Mouse (Mus musculus) large intestine, adult 2 months (tissue): ENCODE data around the gene Ino80b. TPM values are rescaled to one million over a fixed set of nuclear protein-coding genes. Genes with fewer than 3 reads are reported as not detected.
"Not testable (repeated sequence)": the region's sequence is repeated elsewhere in the genome, so short reads cannot be mapped to it uniquely, and the experiment has no call there.

ENCODE experiments used
- DNase-seq: peaks from one replicate; pipeline ENCODE4 v3.0.0-alpha.2; 2012; ENCODE audit warnings: low read depth, low spot score
- WGBS: fragments of 180-500 bp; shearing (Covaris S2); methylation state at CpG from one replicate; pipeline ENCODE4 v1.1.7; 2018; 5-methylcytosine and 5-hydroxymethylcytosine counted together
- polyA plus RNA-seq: library from polyadenylated mRNA; depleted of rRNA; stranded (reverse); fragments of >200 nt; gene quantifications from 2 replicates; pipeline ENCODE4 v1.2.3, GENCODE M21; 2012; rRNA removed

Gene Ino80b
- 14.6 and 15.6 TPM in 2 replicates for polyA plus RNA-seq

DNA sequence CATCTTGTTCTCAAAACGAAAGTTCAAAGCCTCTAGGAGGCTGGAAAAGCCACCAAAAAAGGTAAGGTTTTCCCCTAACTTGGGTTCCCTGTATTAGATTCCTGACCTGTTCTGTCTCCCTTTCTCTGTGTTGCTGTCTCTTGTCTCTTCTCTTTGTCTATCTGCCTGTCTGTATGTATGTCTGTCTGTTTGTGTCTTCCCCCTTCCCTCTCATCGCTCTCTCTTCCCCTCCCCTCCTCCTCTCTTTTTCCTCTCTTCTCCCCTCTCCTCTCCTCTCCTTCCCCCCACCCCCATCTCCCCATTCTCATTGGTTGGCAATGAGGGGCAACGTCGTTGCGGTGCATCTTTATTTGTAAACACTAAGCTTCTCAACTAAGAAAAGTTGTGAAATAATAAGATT is at the start of gene Ino80b:
Gene Ino80b (minus strand): TSS at position 101 of the 400 bp plus-strand sequence.
- no peak for DNase-seq
- 25% methylated on average over 5 of the region's 5 CpGs for WGBS

DNA sequence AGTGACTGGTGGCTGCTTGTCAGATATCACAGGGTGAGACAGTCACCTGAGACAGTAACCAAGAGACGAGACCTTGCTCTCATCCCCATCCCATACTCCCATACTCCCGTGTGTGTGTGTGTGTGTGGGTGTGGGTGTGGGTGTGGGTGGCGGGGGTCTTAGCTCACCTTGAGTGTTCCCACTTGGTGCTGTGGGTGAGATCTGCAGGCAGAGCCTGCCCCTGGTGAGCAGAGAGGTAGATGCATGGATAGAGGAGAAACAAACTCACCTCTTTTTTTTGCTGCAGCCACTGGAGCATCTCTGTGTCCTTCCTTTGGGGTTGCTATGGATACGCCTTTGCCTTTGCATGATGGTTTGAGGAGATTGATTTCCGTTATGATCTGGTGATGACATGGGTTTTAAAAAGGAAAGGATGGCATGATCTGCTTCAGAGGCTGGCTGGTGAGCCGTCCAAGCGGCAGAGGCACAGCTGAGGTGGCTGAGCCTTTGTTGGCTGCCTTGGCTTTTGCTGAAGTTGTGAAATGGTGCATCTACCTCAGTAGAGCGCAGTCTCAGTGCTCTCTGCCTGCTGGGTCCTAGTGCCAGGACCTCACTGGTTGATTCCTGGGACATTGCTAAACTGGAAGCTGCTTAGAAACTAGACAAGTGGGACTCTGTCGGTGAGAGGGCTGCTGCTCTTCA is 47.1 kb upstream of the Ino80b start:
- DNase-seq: no peak
- WGBS: 72% methylated on average over 9 of the region's 9 CpGs

DNA sequence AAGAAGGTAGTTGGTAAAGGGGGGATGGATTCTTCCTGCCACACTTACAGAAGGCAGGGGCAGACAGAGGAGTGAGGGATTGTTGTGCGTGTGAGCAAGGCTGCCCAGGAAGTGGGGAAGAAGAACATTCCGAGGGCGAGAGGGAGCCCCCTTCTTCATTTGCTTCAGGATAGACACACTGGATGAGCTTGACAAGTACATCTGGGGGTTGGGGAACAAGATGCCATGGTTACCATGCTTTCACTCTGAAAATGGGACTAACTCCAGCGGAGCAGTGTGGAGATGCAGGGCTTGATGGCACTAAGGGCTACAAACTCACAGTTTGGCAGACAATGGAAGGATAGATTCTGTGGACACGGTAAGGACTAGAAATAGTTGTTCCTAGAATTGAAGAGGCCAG is 45.8 kb upstream of the Ino80b start:
- DNase-seq: no peak
- 89% methylated on average over 5 of the region's 5 CpGs for WGBS

DNA sequence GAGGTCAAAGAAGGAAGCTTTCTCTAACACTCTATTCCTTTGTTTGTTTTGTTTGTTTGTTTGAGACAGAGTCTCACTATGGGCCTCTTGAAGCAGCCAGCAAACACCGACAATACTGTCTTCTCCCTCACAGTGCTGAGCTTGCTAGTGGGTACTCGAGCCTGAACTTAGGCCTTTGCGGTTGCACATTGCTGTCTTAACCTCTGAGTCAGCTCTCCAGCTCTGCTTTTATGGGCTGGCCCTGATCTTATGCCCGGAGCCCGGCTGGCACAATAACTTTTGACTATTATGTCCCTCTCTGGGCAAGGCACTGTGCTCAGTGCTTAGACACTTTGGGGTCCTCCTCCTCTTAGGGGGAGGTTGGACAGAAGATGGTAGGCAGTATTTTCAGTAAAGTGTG is 44.6 kb upstream of the Ino80b start:
- DNase-seq: no peak
- 31% methylated on average over 5 of the region's 5 CpGs for WGBS

DNA sequence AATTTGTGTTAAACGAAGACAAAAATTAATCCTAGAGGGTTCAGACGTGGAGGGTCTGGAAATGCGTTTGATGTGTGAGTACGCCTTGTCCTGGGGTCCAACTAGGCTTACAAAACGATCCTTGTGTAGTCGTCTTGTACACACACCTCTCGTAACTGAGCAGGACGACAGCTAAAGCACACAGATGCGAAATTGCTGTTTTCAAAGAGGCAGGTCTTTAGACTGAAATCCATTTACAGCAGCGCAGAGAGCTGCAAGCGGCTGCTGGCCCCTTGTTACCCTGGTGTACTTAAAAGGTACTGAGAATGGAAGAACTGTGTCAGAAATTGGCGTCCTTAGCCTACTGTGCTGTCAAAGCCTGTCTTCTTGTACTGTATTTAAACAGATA is 41.0 kb upstream of the Ino80b start:
- no peak for DNase-seq
- WGBS: under 1% methylated on average over 12 of the region's 12 CpGs

DNA sequence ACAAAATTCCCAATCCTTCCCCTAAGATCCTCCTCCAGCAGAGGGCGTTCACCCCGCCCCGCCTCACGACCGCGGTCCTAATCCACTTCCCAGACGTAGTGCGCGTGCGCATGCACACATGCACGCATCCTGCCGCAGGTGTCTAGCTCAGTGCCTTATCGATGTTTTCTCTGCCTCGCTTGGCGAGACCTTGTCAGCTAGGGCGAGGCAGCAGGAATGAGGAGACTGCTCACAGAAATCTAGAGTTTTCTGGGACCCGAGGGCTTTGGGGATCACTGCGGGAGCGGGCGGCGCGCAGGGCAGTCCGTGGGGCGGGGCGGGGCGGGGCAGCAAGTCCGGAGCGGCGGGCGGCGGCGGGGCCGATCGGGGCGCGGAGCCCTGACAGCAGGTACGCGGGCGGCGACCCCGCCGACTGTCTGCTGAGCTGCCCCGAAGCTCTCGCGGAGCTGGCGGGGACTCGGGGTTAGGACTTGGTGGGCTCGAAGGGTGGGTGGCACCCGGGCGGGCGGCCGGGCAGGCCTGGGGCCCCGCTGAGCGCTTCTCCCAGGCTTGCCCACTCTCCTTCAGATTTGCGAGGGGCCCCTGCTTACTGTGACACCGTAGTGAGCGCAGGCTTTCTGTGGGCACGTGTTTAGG is 40.5 kb upstream of the Ino80b start, which contains the start of gene Dctn1:
Gene Dctn1 (plus strand): TSS at position 314 of the 636 bp plus-strand sequence.
- WGBS: under 1% methylated on average over 58 of the region's 58 CpGs
- peak; percentile 82 for DNase-seq

DNA sequence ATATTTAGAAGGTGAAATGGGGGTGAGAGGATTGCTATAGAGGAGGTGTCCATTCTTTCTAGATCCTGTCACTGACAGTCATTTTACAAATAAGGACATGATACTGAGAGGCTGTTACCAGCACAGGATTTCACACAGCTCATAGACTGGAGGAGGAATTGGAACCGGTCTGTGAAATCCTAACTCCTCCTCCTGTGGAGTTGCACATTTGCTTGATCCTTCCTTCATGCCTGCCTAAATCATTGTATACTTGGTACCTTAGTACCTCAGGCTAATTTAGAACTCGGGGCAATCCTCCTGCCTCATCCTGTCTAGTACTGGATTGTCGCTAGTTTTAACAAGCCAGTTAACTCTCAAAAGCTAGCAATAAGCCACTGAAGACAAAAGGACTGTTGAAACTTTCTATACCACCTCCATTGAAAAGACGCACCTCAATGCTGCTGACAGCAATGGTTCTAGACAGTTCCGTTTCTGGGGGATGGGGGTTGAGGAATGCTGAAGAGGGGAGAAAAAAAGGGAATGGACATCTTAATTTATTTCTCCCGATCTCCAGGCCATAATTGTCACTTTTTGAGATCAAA is 39.9 kb upstream of the Ino80b start:
- under 1% methylated on average over 6 of the region's 6 CpGs for WGBS
- DNase-seq: no peak

DNA sequence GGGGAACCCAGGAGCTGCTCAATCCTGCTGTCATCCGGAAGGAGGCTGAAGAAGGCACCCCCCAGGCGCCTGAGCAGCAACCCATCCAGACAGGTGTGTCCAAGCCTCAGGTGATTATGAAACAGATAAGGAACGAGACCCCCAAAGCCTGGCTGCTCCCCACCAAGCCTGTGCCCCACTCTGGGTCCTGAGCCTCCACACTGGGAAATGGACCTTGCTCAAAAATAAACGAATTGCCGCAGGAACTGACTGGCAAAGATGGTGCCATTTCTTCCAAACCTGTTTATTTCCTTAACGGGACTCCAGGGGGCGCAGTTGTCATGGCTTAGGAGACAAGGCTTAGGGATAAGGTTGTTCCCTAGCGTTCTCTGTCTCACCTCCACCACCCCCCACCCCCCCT is 37.5 kb upstream of the Ino80b start:
- under 1% methylated on average over 8 of the region's 8 CpGs for WGBS

DNA sequence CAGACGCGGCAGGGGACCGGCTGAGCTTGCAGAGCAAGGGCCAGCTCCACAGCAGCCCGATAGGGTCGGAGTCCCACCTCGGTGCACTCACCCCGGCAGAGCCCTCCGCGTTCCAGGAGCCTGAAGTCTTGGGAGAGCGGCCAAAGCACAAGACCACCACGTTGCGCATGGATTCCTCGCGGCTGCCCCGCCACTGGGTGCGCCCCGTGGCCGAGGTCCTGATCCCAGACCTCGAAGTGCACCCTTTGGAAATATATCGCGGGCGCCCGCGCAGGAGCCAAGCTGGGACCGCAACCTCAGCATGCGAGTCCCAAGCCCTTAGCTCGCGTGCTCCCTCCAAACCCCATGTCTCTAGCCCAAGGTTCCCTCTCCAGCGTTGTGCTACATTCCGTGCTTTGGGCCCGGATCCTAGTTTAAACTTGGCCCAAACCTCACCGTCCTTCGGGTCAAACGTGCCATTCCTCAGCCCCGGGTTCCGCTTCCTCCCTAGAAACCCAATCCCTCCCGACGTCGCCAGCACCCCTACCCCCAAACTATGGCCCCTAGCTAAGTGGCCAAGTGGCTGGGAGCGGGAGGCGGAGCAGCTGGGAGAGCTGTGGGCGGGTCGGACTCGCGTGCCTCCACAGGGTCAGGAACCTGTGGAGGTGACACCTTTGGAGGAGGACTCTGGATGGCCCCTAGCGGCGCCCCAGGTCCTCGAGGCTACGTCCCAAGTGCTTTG is 36.9 kb upstream of the Ino80b start:
- WGBS: under 1% methylated on average over 49 of the region's 49 CpGs
- DNase-seq: no peak

More for the DNA sequence above, 37.5 kb upstream of the Ino80b start:
- peak; percentile 81 for DNase-seq

DNA sequence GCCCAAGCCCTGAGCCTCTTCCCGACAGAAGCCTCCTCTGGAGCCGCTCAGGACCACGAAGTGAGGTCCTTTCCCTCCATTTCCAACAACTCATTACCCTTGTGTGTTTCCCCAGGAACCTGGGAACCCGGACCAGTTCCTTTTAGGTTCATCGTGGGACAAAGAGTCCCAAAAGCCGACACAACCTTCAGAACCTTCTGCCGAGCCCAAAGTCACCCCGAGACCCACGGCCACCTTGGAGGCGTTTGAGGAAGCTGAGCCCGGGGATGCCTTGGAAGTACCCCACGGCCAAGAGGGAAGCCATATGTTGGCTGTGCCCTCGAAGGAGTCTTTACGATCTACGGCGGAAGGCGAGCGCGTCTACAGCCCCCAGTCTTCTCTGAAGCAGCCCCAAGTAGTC is 36.2 kb upstream of the Ino80b start:
- 33% methylated on average over 19 of the region's 19 CpGs for WGBS
- DNase-seq: no peak

DNA sequence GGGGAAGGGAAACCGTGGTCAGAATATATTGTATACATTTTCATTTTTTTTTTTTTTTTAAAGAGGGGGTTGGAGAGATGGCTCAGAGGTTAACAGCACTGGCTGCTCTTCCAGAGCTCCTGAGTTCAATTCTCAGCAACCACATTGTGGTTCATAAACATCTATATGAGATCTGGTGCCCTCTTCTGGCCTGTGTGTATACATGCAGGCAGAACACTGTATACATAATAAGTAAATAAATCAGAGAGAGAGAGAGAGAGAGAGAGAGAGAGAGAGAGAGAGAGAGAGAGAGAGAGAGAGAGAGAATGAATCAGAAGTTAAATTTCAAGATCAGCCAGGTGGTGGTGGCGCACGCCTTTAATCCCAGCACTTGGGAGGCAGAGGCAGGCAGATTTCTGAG is 34.2 kb upstream of the Ino80b start:
- 14% methylated on average over 3 of the region's 3 CpGs for WGBS
- DNase-seq: not testable (repeated sequence)

DNA sequence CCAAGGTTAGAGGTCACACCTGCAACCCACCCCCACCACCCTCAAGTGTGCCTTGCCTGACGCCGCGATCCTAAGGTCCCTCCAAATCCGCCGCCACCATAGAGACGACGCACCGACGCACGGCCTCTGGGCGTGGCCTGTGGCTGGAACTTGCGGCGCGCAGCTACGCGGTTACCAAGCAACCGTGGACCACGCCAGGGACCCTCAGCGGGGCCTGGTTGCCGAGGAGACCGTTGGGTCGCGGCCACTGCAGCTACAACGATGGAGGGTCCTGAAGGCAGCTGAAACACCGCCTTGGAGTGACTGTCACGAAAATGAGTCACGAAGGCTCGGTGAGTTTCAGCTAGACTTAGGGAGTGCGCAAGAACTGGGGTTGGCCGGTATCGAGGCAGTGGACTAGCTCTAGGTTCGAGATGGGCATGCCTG is 31.0 kb upstream of the Ino80b start, which contains the start of the genes Wdr54 and 1700003E16Rik:
Gene Wdr54 (minus strand): TSS at position 139 of the 426 bp plus-strand sequence.
Gene 1700003E16Rik (plus strand): TSS at position 146 of the 426 bp plus-strand sequence.
- 2% methylated on average over 32 of the region's 32 CpGs for WGBS
- DNase-seq: no peak

DNA sequence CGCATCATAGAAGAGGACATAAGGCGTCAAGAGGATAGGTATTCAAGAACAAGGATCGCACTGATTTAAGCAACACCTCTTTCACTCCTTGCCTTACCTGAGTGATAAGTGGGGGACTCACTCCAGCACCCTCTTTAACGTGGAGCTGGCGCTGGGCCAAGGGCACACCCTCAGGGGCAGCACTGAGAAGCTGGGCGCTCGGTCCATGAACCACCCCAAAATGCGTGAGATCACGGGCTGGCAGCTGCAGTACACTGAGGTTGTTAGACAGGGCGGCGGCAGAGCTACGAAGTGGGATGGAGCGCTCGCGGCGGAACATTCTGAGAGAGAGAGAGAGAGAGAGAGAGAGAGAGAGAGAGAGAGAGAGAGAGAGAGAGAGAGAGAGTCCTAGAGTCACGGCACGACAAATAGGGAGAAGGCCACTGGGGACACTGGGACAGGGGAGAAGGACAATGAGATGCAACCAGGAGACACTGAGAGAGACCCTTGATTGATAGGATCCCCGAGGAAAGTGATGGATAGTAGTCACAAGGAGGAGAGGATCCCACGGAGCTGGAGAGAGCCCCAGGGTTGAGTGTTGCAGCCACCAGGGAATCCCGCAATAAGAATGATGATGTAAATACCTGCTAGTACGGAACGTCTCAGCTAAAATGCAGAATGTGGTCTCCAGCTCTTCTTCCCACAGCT is 30.5 kb upstream of the Ino80b start:
- 8% methylated on average over 23 of the region's 23 CpGs for WGBS

DNA sequence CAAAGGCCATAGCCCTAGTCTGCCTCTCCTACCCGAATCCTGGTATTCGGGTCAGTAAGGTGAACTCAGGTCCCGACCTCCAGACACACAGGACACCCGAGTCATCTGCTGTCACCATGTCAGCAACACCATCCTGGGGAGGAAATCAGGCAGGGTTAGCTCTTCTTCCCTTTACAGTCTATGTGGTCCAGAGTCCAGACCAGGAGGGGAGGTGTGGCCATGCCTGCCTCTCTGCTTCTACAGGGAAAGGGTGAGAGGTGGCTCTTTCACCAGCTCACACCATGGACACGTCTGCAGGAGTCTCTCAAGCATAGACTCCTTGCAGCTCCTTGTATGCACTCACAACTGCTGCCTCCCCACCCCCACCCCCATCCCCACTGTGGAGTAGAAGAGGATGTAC is 28.3 kb upstream of the Ino80b start:
- 47% methylated on average over 5 of the region's 5 CpGs for WGBS
- DNase-seq: no peak

More for the DNA sequence above, 30.5 kb upstream of the Ino80b start:
- DNase-seq: no peak

DNA sequence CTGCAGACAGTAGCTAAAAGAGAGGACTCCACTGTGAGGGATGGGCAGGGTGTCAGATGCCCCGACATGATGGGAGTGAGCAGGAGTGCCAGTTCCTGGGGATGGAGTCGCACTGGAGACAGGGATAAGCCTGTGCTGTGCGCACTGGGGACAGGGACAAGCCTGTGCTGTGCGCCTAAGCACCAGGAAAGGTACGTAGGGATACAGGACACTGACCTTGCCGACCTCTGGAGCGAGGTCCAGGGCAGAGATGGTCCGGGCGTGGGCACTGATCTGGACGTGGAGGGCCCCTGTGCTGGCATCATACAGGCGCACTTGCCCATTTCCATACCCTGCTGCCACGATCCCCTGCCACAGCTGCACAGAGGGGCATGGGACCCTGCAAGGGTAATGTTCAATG is 27.8 kb upstream of the Ino80b start:
- DNase-seq: no peak
- 78% methylated on average over 12 of the region's 12 CpGs for WGBS

DNA sequence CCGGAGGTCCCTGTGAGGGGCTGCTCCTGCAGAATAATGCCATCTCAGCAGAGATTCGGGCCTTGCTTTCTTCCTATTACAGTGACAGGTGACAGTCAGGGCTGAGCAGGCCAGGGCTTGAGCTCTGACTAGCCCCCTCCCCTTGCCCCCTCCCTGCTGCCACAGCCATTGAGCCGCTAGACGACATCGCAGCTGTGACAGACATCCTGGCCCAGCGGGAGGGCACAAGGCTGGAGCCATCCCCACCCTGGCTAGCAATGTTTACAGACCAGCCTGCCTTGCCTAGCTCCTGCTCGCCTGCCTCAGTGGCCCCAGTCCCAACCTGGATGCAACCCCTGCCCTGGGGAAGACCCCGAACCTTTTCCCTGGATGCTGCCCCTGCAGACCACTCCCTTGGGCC is 26.5 kb upstream of the Ino80b start:
- DNase-seq: no peak
- WGBS: 71% methylated on average over 8 of the region's 8 CpGs

DNA sequence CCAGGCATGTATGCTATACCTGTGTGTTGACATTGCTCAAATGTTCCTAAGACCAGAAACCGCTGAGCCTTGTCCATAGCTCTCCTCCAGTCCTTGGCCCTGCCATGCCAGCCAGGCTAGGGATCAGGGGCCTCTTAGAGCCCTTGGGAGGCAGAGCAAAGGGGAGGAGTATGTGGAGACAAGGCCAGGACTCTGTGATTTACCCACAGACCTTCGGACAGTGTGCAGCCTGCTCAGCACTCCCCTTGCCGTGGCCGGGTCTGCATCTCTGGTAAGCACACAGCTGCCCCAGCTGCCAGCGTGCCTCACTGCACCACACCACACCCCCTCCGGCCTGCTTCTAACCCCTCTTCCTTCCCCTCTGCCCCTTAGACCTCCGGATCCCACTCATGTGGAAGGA is 22.0 kb upstream of the Ino80b start:
- no peak for DNase-seq
- WGBS: 64% methylated on average over 7 of the region's 7 CpGs

DNA sequence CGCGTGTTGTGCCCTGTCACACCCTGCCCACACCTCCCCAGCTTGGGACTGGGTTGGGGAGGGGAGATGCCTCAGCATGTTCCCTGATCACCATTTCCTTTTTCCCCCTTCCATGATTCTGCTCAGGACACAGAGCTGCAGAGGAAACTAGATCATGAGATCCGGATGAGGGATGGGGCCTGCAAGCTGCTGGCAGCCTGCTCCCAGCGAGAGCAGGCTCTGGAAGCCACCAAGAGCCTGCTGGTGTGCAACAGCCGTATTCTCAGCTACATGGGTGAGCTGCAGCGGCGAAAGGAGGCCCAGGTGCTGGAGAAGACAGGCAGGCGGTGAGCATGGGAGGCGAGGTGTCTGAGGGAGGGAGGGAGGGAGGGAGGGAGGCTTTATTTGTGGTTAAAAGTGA is 20.6 kb upstream of the Ino80b start:
- DNase-seq: no peak
- 80% methylated on average over 9 of the region's 9 CpGs for WGBS

DNA sequence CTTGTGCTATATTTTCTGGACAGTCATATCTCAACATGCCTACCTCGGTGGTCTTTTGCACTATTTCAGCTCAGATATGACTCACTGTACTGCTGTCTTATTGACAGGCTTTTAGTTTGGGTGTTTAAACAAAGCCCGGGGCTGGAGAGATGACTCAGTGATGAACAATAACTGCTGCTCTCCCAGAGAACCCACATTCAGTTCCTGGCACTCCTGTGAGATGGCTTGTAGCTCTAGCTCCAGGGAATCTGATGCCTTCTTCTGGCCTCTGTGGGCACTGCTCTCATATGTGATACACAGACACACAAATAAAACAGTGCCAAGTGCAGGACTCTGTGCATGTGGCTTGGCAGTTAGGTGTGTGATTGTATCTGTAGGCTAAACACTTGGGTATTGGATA is 20.0 kb upstream of the Ino80b start:
- DNase-seq: no peak
- WGBS: 37% methylated on average over 2 of the region's 2 CpGs

DNA sequence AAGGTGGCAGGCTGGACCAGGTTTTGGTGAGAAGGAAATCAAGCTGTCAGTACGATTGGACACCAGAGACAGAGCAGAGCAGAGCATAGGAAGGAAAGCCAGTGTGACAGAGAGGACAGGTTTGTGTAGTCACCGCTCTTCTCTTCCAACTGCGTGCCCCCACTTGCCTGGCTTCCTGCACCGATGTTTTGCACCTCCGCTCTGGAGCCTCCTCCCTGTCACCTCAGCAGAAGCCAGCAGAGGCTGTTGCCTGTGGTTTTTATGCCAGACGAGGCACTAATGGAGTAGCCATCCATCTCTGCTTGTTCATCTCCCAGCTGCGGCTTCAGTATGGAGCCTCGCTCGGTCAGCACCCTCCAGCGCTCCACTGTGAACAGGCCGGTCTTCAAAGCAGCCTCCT is 17.7 kb upstream of the Ino80b start:
- WGBS: 89% methylated on average over 11 of the region's 11 CpGs
- no peak for DNase-seq
